Mouse (Mus musculus) cerebellum, adult 9-10 months (tissue): ENCODE measurements around the gene Edn1.

Experiments
- DNase-seq: peaks from one replicate; pipeline ENCODE4 v3.0.0; 2022

Edn1 gene

GRCm38 (mm10) chr13:42328576-42328975 is 27.3 kb downstream of the Edn1 start:
- DNase-seq = no peak

- no peak for DNase-seq
Observed at GRCm38 (mm10) chr13:42331104-42331503, 29.8 kb downstream of the Edn1 start.

GRCm38 (mm10) chr13:42334981-42335380 is 33.7 kb downstream of the Edn1 start:
- DNase-seq = no peak

GRCm38 (mm10) chr13:42336414-42336813 is 35.1 kb downstream of the Edn1 start:
- no peak for DNase-seq

- no peak for DNase-seq
Observed at GRCm38 (mm10) chr13:42337072-42337471, 35.8 kb downstream of the Edn1 start.

GRCm38 (mm10) chr13:42339466-42339865 is 38.2 kb downstream of the Edn1 start:
- peak; percentile 2 for DNase-seq

- DNase-seq = no peak
Observed at GRCm38 (mm10) chr13:42341871-42342532, 40.7 kb downstream of the Edn1 start.

GRCm38 (mm10) chr13:42345439-42345838 is 44.2 kb downstream of the Edn1 start:
- no peak for DNase-seq

- no peak for DNase-seq
Observed at GRCm38 (mm10) chr13:42346414-42346813, 45.1 kb downstream of the Edn1 start.

- DNase-seq = no peak
Observed at GRCm38 (mm10) chr13:42351675-42352074, 50.4 kb downstream of the Edn1 start.
